Mouse (Mus musculus): ENCODE measurements around the gene Ctnnbip1. TPM values are rescaled to one million over a fixed set of nuclear protein-coding genes. Genes with fewer than 3 reads are reported as not detected.

The Ctnnbip1 gene
- total RNA-seq, 1 experiment, result 18.3 TPM

- TF ChIP-seq HCFC1 (IDR thresholded peaks at IDR 0.05; ENCODE audit: borderline replicate concordance, insufficient read depth, low read length) (no peak), CHD2 (IDR thresholded peaks at IDR 0.05; ENCODE audit: low read depth, low read length) (no peak)
- peaks cover 0 to 7% of the 10 kb centered on the region in 2 experiments; a peak in 2 of 4 replicates for H3K4me1 ChIP-seq (ENCODE audit: control insufficient read depth in 2 of 2, insufficient read depth in 2 of 2, low read length in 2 of 2, poor library complexity in 1 of 2)
- no peak overlapping the region for H3K4me3 ChIP-seq (ENCODE audit: insufficient read depth in 1 of 2, low read depth in 1 of 2, low read length in 2 of 2, poor library complexity in 1 of 2, severe bottlenecking in 1 of 2)
- H3K9ac ChIP-seq (ENCODE audit: insufficient read depth, low read depth, low read length, poor library complexity, severe bottlenecking), result no peak overlapping the region
- no peak overlapping the region for H3K27ac ChIP-seq (ENCODE audit: insufficient read depth, low read depth, low read length, poor library complexity, severe bottlenecking)
- in situ Hi-C loops (cut with MboI; ENCODE audit: low sequenced_read_pairs in 2 of 2, unreplicated experiment in 2 of 2), result no loop called here
- no peaks in the 10 kb centered on the region for H3K36me3 ChIP-seq (ENCODE audit: control insufficient read depth, insufficient read depth, low read length, poor library complexity, severe bottlenecking)
- H3K9me3 ChIP-seq (ENCODE audit: control insufficient read depth, insufficient read depth, low read depth, low read length), result no peaks in the 10 kb centered on the region
- no peak for DNase-seq (ENCODE audit: low read depth, low spot score)
These were observed 11.1 kb upstream of the Ctnnbip1 start for GRCm38 (mm10) chr4:149506904-149507303.

- H3K4me3 ChIP-seq (ENCODE audit: insufficient read depth in 1 of 2, low read depth in 1 of 2, low read length in 2 of 2, poor library complexity in 1 of 2, severe bottlenecking in 1 of 2), result no peak overlapping the region
- no peak overlapping the region for H3K9ac ChIP-seq (ENCODE audit: insufficient read depth, low read depth, low read length, poor library complexity, severe bottlenecking)
- DNase-seq (ENCODE audit: low read depth, low spot score), result no peak
- TF ChIP-seq ZC3H11A (IDR thresholded peaks at IDR 0.05; ENCODE audit: borderline replicate concordance, low read depth, low read length) (no peak), ZNF384 (IDR thresholded peaks at IDR 0.05; ENCODE audit: low read depth, low read length) (no peak), CHD2 (IDR thresholded peaks at IDR 0.05; ENCODE audit: low read depth, low read length) (no peak), MAFK (IDR thresholded peaks at IDR 0.05; ENCODE audit: insufficient read depth, low read depth, low read length) (no peak), HCFC1 (IDR thresholded peaks at IDR 0.05; ENCODE audit: borderline replicate concordance, insufficient read depth, low read length) (no peak)
- no peaks in the 10 kb centered on the region for H3K36me3 ChIP-seq (ENCODE audit: control insufficient read depth, insufficient read depth, low read length, poor library complexity, severe bottlenecking)
- H3K9me3 ChIP-seq (ENCODE audit: control insufficient read depth, insufficient read depth, low read depth, low read length), result no peaks in the 10 kb centered on the region
- no peaks in the 10 kb centered on the region for H3K4me1 ChIP-seq (ENCODE audit: control insufficient read depth in 2 of 2, insufficient read depth in 2 of 2, low read length in 2 of 2, poor library complexity in 1 of 2)
- H3K27ac ChIP-seq (ENCODE audit: insufficient read depth, low read depth, low read length, poor library complexity, severe bottlenecking), result no peak overlapping the region
- in situ Hi-C loops (cut with MboI; ENCODE audit: low sequenced_read_pairs in 2 of 2, unreplicated experiment in 2 of 2), result no loop called here
These were observed 6.8 kb upstream of the Ctnnbip1 start for GRCm38 (mm10) chr4:149511221-149511646.

GRCm38 (mm10) chr4:149512072-149512471 lies 6.0 kb upstream of the Ctnnbip1 start:
- Histone ChIP-seq H3K9ac (ENCODE audit: insufficient read depth, low read depth, low read length, poor library complexity, severe bottlenecking) (no peak overlapping the region), H3K4me1 (ENCODE audit: control insufficient read depth in 2 of 2, insufficient read depth in 2 of 2, low read length in 2 of 2, poor library complexity in 1 of 2) (no peaks in the 10 kb centered on the region), H3K36me3 (ENCODE audit: control insufficient read depth, insufficient read depth, low read length, poor library complexity, severe bottlenecking) (no peaks in the 10 kb centered on the region), H3K27ac (ENCODE audit: insufficient read depth, low read depth, low read length, poor library complexity, severe bottlenecking) (no peak overlapping the region), H3K4me3 (ENCODE audit: insufficient read depth in 1 of 2, low read depth in 1 of 2, low read length in 2 of 2, poor library complexity in 1 of 2, severe bottlenecking in 1 of 2) (no peak overlapping the region), H3K9me3 (ENCODE audit: control insufficient read depth, insufficient read depth, low read depth, low read length) (no peaks in the 10 kb centered on the region)
- in situ Hi-C loops (cut with MboI; ENCODE audit: low sequenced_read_pairs in 2 of 2, unreplicated experiment in 2 of 2), result no loop called here
- DNase-seq (ENCODE audit: low read depth, low spot score), result no peak
- TF ChIP-seq MAFK (IDR thresholded peaks at IDR 0.05; ENCODE audit: insufficient read depth, low read depth, low read length) (no peak), ZNF384 (IDR thresholded peaks at IDR 0.05; ENCODE audit: low read depth, low read length) (no peak), CHD2 (IDR thresholded peaks at IDR 0.05; ENCODE audit: low read depth, low read length) (no peak), ZC3H11A (IDR thresholded peaks at IDR 0.05; ENCODE audit: borderline replicate concordance, low read depth, low read length) (no peak), HCFC1 (IDR thresholded peaks at IDR 0.05; ENCODE audit: borderline replicate concordance, insufficient read depth, low read length) (no peak)

- no peak overlapping the region for H3K27ac ChIP-seq (ENCODE audit: insufficient read depth, low read depth, low read length, poor library complexity, severe bottlenecking)
- in situ Hi-C loops (cut with MboI; ENCODE audit: low sequenced_read_pairs in 2 of 2, unreplicated experiment in 2 of 2), result no loop called here
These were observed 2.3 kb upstream of the Ctnnbip1 start for GRCm38 (mm10) chr4:149515706-149516105.

More at GRCm38 (mm10) chr4:149515706-149516105, 2.3 kb upstream of the Ctnnbip1 start:
- Histone ChIP-seq H3K9ac (ENCODE audit: insufficient read depth, low read depth, low read length, poor library complexity, severe bottlenecking) (no peak overlapping the region), H3K4me1 (ENCODE audit: control insufficient read depth in 2 of 2, insufficient read depth in 2 of 2, low read length in 2 of 2, poor library complexity in 1 of 2) (peaks cover 0 to 2% of the 10 kb centered on the region in 2 experiments; a peak in 1 of 4 replicates), H3K4me3 (ENCODE audit: insufficient read depth in 1 of 2, low read depth in 1 of 2, low read length in 2 of 2, poor library complexity in 1 of 2, severe bottlenecking in 1 of 2) (no peak overlapping the region), H3K36me3 (ENCODE audit: control insufficient read depth, insufficient read depth, low read length, poor library complexity, severe bottlenecking) (no peaks in the 10 kb centered on the region), H3K9me3 (ENCODE audit: control insufficient read depth, insufficient read depth, low read depth, low read length) (no peaks in the 10 kb centered on the region)
- TF ChIP-seq MAFK (IDR thresholded peaks at IDR 0.05; ENCODE audit: insufficient read depth, low read depth, low read length) (no peak), HCFC1 (IDR thresholded peaks at IDR 0.05; ENCODE audit: borderline replicate concordance, insufficient read depth, low read length) (no peak), ZNF384 (IDR thresholded peaks at IDR 0.05; ENCODE audit: low read depth, low read length) (no peak), ZC3H11A (IDR thresholded peaks at IDR 0.05; ENCODE audit: borderline replicate concordance, low read depth, low read length) (no peak), CHD2 (IDR thresholded peaks at IDR 0.05; ENCODE audit: low read depth, low read length) (no peak)
- no peak for DNase-seq (ENCODE audit: low read depth, low spot score)
